Mouse (Mus musculus) CD8-positive naive resting alpha-beta T cell, adult 2 months (primary cell): Measurements from ENCODE around the gene Kcnj9.

Source experiments
- DNase-seq, 2 experiments: peaks; one replicate each; pipeline ENCODE4 v3.0.0; 2022; ENCODE audit warnings: low read depth in 2 of 2, low spot score in 2 of 2

The Kcnj9 gene

GRCm38 (mm10) chr1:172293449-172293848, 35.7 kb downstream of the Kcnj9 start:
- DNase-seq = no peak

DNA sequence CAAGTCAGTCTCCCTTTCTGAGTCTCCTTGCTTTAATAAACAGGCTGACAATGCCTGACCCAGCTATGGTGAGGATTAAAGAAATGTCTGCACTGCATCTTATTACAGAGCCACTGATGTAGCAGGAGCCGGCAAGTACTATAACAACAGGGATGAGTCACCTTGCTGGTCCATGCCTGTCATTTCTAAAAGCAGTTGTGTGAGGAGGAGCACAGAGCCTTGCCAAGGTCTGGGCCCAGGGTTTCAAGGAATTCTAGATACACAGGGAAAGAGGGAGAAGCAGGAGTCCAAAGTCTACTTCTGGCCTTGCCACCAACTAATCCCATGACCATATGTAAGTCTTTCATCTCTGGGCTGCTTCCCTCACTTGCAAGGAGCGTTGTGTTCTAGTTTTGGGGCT, 36.2 kb downstream of the Kcnj9 start:
- no peak for DNase-seq

GRCm38 (mm10) chr1:172289617-172289946, 39.5 kb downstream of the Kcnj9 start:
- DNase-seq = no peak

DNA sequence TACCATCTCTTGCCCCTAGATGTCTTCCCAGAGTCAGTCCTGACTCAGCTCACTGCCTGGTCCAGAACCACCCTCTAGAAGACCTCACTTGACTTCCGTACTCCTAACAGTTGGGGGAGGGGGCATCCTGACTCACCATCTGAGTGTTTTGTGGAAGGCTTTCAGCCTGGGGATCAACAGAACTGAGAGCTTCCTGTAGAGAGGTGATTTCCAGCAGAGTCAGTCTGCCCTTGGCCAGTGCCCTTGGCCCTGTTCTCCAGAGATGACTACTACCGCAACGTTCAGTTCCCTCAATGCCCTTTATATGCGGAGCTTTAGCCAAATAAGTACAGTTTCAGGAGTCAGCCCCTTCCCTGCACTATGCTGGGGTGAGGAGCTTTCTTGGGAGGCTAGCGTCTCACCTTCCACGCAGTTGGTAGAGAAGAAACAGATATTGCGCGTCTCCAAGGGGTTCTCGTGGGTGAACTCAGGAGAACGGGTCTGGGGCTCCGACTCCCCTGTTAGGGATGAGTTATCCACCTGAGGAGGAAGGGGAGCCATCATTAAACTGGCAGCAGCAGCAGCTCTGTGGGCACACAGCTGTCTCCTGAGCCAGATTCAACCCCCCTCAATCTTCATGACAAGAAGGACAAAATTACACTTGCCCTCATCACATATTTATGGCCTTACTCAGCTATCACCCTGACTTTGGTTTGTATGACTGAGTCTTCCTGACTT, 40.1 kb downstream of the Kcnj9 start:
- DNase-seq = no peak

- DNase-seq = no peak
These were observed 42.4 kb downstream of the Kcnj9 start for GRCm38 (mm10) chr1:172286740-172287139.

- DNase-seq = no peak
These were observed 44.9 kb downstream of the Kcnj9 start for GRCm38 (mm10) chr1:172284221-172284620.

- no peak for DNase-seq
These were observed 46.0 kb downstream of the Kcnj9 start for GRCm38 (mm10) chr1:172283073-172283472.

DNA sequence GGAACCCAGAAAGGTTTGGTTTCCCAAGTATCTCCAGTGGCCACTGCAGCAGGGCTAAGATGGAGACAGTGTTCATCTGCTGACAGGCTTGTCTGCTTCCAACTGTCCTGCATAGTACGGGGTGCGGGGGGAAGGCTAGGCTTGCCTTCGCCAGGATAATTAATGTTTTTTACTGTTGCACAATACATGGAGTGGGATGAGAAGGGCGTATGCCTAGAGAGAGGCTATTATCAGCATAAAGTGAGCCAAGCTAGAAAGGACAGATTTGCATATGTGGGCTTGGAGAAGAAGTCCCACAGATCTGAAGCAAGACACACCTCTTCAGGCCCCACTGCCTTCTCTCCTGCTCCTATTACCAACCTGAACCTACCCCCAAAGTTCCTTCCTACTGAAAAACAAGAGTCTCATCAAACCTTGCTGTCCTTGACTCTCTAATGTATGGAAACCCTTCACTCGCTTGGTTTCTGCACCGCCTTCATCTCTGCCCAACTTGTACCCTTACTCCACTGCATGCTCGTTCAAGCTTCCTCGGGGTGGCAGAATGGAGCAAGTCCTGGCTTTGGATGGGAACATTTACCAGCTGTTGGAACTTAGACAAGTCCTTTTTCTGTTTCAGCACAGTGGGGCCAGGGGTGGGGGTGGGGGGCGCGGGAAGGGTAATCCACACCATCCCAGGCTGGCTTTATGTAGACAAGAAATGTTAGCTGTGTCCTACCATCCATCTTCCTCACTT, 47.4 kb downstream of the Kcnj9 start:
- DNase-seq = no peak

DNA sequence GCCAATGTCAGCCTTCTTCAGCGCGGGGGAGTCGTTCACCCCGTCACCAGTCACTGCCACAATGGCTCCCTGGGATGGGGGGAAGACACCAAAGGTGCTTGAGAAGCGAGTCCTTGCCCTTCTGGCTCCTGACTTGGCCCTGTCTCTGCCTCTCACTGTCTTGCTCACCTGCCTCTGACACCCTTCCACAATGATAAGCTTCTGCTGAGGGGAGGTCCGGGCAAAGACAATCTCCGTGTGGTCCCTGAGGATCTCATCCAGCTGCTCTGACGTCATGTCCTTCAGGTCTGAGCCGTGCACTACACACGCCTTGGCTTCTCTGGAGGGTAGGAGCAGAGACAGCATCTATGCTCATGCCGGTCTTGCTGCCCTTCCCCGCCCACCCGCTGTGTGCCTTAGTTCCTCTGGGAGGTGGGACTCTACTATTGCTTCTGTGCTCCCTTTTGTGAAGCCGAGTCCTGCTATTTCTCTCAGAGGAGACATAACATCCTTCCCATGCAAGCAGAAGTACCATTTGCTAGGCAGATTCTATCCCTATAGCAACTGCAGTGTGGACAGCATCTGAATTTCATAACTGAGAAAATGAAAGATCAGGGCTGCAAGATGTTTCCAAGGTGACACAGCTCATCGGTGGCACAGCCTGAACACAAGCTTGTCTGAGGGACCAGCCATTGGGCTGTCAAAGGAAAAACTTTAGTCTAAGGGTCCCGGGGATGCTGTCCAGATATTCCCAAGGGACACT, 49.2 kb downstream of the Kcnj9 start:
- no peak for DNase-seq

GRCm38 (mm10) chr1:172278328-172278727, 50.8 kb downstream of the Kcnj9 start:
- DNase-seq = no peak

DNA sequence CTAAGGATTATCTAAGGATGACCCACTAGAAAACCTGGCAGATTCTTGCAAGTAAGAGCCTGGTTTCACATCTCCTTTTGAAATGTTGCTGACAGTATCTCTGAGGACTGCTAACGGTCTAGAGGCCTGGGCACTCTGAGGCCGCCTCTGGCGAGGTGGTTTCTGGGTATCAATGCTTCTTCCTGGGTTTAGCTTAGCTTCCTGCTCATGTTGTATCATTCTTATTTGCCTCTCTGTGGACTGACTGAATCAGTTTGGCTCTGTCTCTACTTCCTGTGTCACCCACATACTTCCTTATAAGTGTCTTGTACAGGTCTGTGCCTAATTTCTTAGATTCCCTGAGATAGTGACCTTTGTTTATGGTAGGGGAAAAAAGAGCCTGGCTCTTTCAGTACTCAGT, 51.9 kb downstream of the Kcnj9 start:
- DNase-seq = peak in 1 of 2 experiments; percentile 18

GRCm38 (mm10) chr1:172274547-172274946, 54.6 kb downstream of the Kcnj9 start:
- DNase-seq = no peak

GRCm38 (mm10) chr1:172274116-172274515, 55.0 kb downstream of the Kcnj9 start:
- DNase-seq = no peak

GRCm38 (mm10) chr1:172273386-172273785, 55.7 kb downstream of the Kcnj9 start:
- no peak for DNase-seq

- no peak for DNase-seq
These were observed 57.4 kb downstream of the Kcnj9 start for GRCm38 (mm10) chr1:172271765-172272164.

GRCm38 (mm10) chr1:172271208-172271607, 57.9 kb downstream of the Kcnj9 start:
- DNase-seq = no peak
